Mouse (Mus musculus): ENCODE measurements at regions not wholly inside any gene's neighbourhood (a gene's known extent, or its start where the extent isn't known, plus 50 kb on each side); places are given as distances from the start of the nearest gene placed in this dataset.

DNA sequence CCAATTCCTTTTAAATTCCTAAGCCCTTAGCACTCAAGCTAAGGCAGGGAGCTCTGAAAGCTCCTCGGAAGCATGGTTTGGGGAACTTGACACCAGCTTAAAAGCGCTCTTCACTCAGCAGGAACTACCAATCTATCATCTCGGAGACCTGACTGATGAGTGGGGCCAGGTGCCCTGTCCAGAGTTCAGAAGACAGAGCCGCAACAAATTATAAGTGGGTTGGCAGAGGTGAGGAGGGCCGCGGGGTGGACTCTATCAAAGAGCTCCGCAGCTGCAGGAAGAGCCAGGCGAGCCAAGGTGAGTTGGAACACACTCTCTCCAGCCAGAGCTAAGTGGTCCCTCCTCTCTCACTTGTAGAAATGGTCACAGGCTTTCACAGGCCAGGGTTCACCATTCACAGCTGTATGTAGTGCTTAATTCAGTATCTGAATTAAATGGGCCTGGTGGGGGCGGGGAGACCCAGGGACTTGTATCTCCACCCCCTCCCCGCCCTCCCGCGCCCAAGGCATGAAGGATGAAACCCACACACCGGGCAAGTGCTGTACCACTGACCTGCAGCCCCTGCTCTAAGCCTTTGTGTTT is 180.8 kb downstream of the Stim2 start:
- no peak overlapping the region for H3K4me3 ChIP-seq
- WGBS, result 28% methylated on average over 13 of the region's 13 CpGs
- H3K9me3 ChIP-seq (replicated peaks), result no peaks in the 10 kb centered on the region
- H3K27me3 ChIP-seq (ENCODE audit: low read depth, poor library complexity, severe bottlenecking), result peaks cover 30% of the 10 kb centered on the region; the same call in 1 of the 2 replicates
- H3K36me3 ChIP-seq, result no peaks in the 10 kb centered on the region
- peaks cover 23% of the 10 kb centered on the region for H3K4me1 ChIP-seq
- peak; percentile 44 for DNase-seq (ENCODE audit: low spot score)
- H3K27ac ChIP-seq, result no peak overlapping the region

GRCm38 (mm10) chr5:54180192-54180611 is 181.9 kb downstream of the Stim2 start:
- no peak overlapping the region for H3K27ac ChIP-seq
- H3K9me3 ChIP-seq (replicated peaks), result no peaks in the 10 kb centered on the region
- no peak overlapping the region for H3K4me3 ChIP-seq
- DNase-seq (ENCODE audit: low spot score), result no peak
- 50% methylated on average over 2 of the region's 2 CpGs for WGBS
- H3K4me1 ChIP-seq, result peaks cover 23% of the 10 kb centered on the region
- H3K27me3 ChIP-seq (ENCODE audit: low read depth, poor library complexity, severe bottlenecking), result peaks cover 30% of the 10 kb centered on the region; the same call in 1 of the 2 replicates
- H3K36me3 ChIP-seq, result no peaks in the 10 kb centered on the region

GRCm38 (mm10) chr5:54180640-54181326 is 182.5 kb downstream of the Stim2 start:
- H3K27me3 ChIP-seq (ENCODE audit: low read depth, poor library complexity, severe bottlenecking), result peaks cover 30% of the 10 kb centered on the region; the same call in 1 of the 2 replicates
- WGBS, result 56% methylated on average over 10 of the region's 10 CpGs
- H3K9me3 ChIP-seq (replicated peaks), result no peaks in the 10 kb centered on the region
- H3K4me3 ChIP-seq, result no peak overlapping the region
- DNase-seq (ENCODE audit: low spot score), result no peak
- no peaks in the 10 kb centered on the region for H3K36me3 ChIP-seq
- no peak overlapping the region; the same call in 1 of the 2 replicates for H3K27ac ChIP-seq
- H3K4me1 ChIP-seq, result peaks cover 23% of the 10 kb centered on the region

GRCm38 (mm10) chr5:54181327-54181863 is 183.1 kb downstream of the Stim2 start:
- WGBS, result 28% methylated on average over 13 of the region's 13 CpGs
- no peak for DNase-seq (ENCODE audit: low spot score)

DNA sequence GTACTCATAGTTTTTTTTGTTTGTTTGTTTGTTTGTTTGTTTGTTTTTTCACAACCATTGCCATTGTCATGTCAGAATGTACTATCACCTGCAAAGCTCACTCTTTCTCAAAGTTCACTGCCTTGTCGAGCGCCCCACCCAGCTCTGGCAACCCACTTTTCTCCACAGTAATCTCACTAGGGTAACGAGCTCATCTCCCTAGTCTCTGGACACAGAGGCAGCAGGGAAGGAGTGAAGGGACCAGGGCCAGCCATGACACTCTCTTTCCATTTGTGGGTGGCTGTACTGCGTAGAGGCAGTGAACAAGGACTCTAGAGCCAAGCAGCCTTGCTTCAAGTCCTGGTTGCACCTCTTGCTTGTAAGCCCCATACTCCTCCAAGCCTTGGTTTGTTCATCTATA is 184.5 kb downstream of the Stim2 start:
- H3K36me3 ChIP-seq, result no peaks in the 10 kb centered on the region
- no peak overlapping the region for H3K4me3 ChIP-seq
- peaks cover 23% of the 10 kb centered on the region for H3K4me1 ChIP-seq
- H3K9me3 ChIP-seq (replicated peaks), result no peaks in the 10 kb centered on the region
- H3K27me3 ChIP-seq (ENCODE audit: low read depth, poor library complexity, severe bottlenecking), result peaks cover 30% of the 10 kb centered on the region; the same call in 1 of the 2 replicates
- WGBS, result 88% methylated on average over 4 of the region's 4 CpGs
- H3K27ac ChIP-seq, result no peak overlapping the region
- no peak for DNase-seq (ENCODE audit: low spot score)

More at GRCm38 (mm10) chr5:54181327-54181863, 183.1 kb downstream of the Stim2 start:
- H3K4me1 ChIP-seq, result peaks cover 23% of the 10 kb centered on the region
- H3K27ac ChIP-seq, result no peak overlapping the region; the same call in 1 of the 2 replicates
- peaks cover 30% of the 10 kb centered on the region; the same call in 1 of the 2 replicates for H3K27me3 ChIP-seq (ENCODE audit: low read depth, poor library complexity, severe bottlenecking)
- no peak overlapping the region for H3K4me3 ChIP-seq
- no peaks in the 10 kb centered on the region for H3K9me3 ChIP-seq (replicated peaks)
- H3K36me3 ChIP-seq, result no peaks in the 10 kb centered on the region

DNA sequence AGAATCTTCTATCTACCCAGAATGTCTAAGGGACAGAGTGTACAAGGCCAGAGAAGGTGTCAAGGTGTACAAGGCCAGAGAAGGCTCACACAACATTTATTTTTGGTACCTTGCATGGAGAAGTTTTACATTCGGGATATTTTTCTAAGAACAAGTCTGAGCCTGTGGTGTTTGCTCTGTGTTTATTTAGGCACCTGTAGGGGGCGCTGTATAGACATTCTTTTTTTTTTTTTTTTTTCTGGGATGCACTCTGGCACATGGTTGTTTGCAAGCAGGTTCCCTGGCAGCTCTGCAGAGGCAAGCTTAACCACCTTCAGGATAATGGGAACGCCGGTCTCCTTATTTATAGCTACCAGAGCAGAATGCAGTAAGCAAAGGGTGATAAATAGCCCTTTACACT is 187.4 kb downstream of the Stim2 start:
- H3K4me1 ChIP-seq, result peaks cover 7% of the 10 kb centered on the region
- H3K4me3 ChIP-seq, result no peak overlapping the region
- 55% methylated on average over 4 of the region's 4 CpGs for WGBS
- no peak overlapping the region for H3K27ac ChIP-seq
- no peaks in the 10 kb centered on the region for H3K36me3 ChIP-seq
- peaks cover 16% of the 10 kb centered on the region; the same call in 1 of the 2 replicates for H3K27me3 ChIP-seq (ENCODE audit: low read depth, poor library complexity, severe bottlenecking)
- no peaks in the 10 kb centered on the region for H3K9me3 ChIP-seq (replicated peaks)
- no peak for DNase-seq (ENCODE audit: low spot score)

DNA sequence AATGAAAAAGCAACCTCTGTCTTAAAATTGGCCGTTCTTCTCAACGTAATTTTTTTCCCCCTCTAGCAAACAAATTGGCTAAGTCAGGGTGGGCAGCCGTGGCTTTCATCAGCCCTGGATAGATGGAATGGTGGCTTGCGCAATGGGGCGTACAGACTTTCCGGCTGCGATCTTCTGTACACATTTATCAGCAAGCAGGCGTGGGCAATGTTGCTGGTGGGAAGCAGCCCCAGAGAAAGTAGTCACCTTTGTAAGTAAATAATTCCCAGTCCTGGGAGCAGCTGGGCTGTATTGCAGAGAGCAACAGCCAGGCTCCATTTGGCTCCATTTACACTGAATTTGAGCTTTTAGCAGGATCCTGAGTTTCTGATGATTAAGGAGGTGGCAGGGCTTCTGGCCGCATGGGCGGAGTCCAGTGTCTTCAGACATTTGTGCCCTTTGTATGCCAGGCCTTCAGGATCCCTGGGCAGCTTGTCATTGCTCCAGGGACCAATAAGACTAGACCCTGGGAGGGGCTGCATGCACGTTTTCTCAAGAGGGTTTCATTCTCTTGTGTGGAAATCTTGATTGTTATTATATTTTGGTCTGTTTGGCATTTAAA is 187.9 kb downstream of the Stim2 start:
- no peak overlapping the region for H3K4me3 ChIP-seq
- no peak for DNase-seq (ENCODE audit: low spot score)
- no peak overlapping the region for H3K27ac ChIP-seq
- peaks cover 14% of the 10 kb centered on the region; the same call in 1 of the 2 replicates for H3K27me3 ChIP-seq (ENCODE audit: low read depth, poor library complexity, severe bottlenecking)
- no peaks in the 10 kb centered on the region for H3K9me3 ChIP-seq (replicated peaks)
- H3K36me3 ChIP-seq, result no peaks in the 10 kb centered on the region
- 82% methylated on average over 11 of the region's 11 CpGs for WGBS
- H3K4me1 ChIP-seq, result peaks cover 3% of the 10 kb centered on the region

DNA sequence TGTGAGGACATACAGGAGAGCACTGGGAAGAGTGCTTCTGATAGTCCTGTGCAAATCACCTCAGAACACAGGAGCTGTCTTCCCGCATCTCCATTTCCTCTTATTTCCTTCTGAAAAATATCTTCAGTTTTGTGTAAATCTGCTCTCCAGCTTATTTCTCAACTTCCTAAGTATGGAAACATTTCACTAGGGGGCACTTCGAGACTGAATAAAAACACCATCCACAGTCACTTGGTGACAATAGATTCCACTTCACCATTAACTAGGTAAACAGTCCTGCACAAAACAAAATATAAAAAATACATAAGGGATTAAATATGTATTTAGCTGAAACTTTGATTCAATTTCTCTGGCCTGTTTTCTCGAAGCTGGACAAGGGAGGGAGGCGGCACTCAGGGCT is 193.4 kb downstream of the Stim2 start:
- WGBS, result 91% methylated on average over 4 of the region's 4 CpGs

GRCm38 (mm10) chr5:54194846-54195245 is 196.5 kb downstream of the Stim2 start:
- no peak for DNase-seq (ENCODE audit: low spot score)
- WGBS, result 87% methylated on average over 9 of the region's 9 CpGs
- H3K4me1 ChIP-seq, result peaks cover 8% of the 10 kb centered on the region

More for the DNA sequence above, 193.4 kb downstream of the Stim2 start:
- H3K9me3 ChIP-seq (replicated peaks), result no peaks in the 10 kb centered on the region
- no peak for DNase-seq (ENCODE audit: low spot score)
- H3K4me3 ChIP-seq, result no peak overlapping the region
- H3K27me3 ChIP-seq (ENCODE audit: low read depth, poor library complexity, severe bottlenecking), result no peaks in the 10 kb centered on the region
- H3K27ac ChIP-seq, result no peak overlapping the region
- no peaks in the 10 kb centered on the region for H3K4me1 ChIP-seq
- H3K36me3 ChIP-seq, result no peaks in the 10 kb centered on the region

GRCm38 (mm10) chr5:54200032-54200431 is 201.7 kb downstream of the Stim2 start:
- H3K4me3 ChIP-seq, result no peak overlapping the region
- no peak overlapping the region for H3K27ac ChIP-seq
- no peaks in the 10 kb centered on the region for H3K9me3 ChIP-seq (replicated peaks)
- no peaks in the 10 kb centered on the region for H3K36me3 ChIP-seq
- WGBS, result 71% methylated on average over 3 of the region's 3 CpGs
- H3K27me3 ChIP-seq (ENCODE audit: low read depth, poor library complexity, severe bottlenecking), result no peaks in the 10 kb centered on the region
- peaks cover 22% of the 10 kb centered on the region for H3K4me1 ChIP-seq
- peak; percentile 26 for DNase-seq (ENCODE audit: low spot score)

More at GRCm38 (mm10) chr5:54194846-54195245, 196.5 kb downstream of the Stim2 start:
- H3K27ac ChIP-seq, result no peak overlapping the region
- H3K36me3 ChIP-seq, result no peaks in the 10 kb centered on the region
- H3K9me3 ChIP-seq (replicated peaks), result no peaks in the 10 kb centered on the region
- H3K4me3 ChIP-seq, result no peak overlapping the region
- H3K27me3 ChIP-seq (ENCODE audit: low read depth, poor library complexity, severe bottlenecking), result no peaks in the 10 kb centered on the region

GRCm38 (mm10) chr5:54200587-54200986 is 202.3 kb downstream of the Stim2 start:
- Histone ChIP-seq H3K4me3 (no peak overlapping the region), H3K36me3 (no peaks in the 10 kb centered on the region), H3K27me3 (ENCODE audit: low read depth, poor library complexity, severe bottlenecking) (no peaks in the 10 kb centered on the region), H3K4me1 (peaks cover 22% of the 10 kb centered on the region), H3K9me3 (replicated peaks) (no peaks in the 10 kb centered on the region), H3K27ac (no peak overlapping the region)
- 89% methylated on average over 5 of the region's 5 CpGs for WGBS
- DNase-seq (ENCODE audit: low spot score), result peak; percentile 2

GRCm38 (mm10) chr5:54211457-54211856 is 213.2 kb downstream of the Stim2 start:
- Histone ChIP-seq H3K4me1 (peaks cover 10% of the 10 kb centered on the region), H3K27me3 (ENCODE audit: low read depth, poor library complexity, severe bottlenecking) (no peaks in the 10 kb centered on the region), H3K9me3 (replicated peaks) (no peaks in the 10 kb centered on the region), H3K36me3 (no peaks in the 10 kb centered on the region), H3K27ac (no peak overlapping the region), H3K4me3 (no peak overlapping the region)
- DNase-seq (ENCODE audit: low spot score), result no peak

- Histone ChIP-seq H3K27ac (no peak overlapping the region), H3K9me3 (replicated peaks) (no peaks in the 10 kb centered on the region), H3K36me3 (no peaks in the 10 kb centered on the region), H3K27me3 (ENCODE audit: low read depth, poor library complexity, severe bottlenecking) (no peaks in the 10 kb centered on the region), H3K4me3 (no peak overlapping the region), H3K4me1 (peaks cover 10% of the 10 kb centered on the region)
- WGBS, result 60% methylated on average over 5 of the region's 5 CpGs
- no peak for DNase-seq (ENCODE audit: low spot score)
These were observed 213.8 kb downstream of the Stim2 start for GRCm38 (mm10) chr5:54212038-54212589.
